Mouse (Mus musculus) urinary bladder, adult 2 months (tissue): Measurements from ENCODE around the gene Vmn2r22. TPM values are rescaled to one million over a fixed set of nuclear protein-coding genes. Genes with fewer than 3 reads are reported as not detected.
"Not testable (repeated sequence)": the region's sequence is repeated elsewhere in the genome, so short reads cannot be mapped to it uniquely, and the experiment has no call there.

Experiments used
- DNase-seq: peaks from one replicate; pipeline ENCODE4 v3.0.0; 2022; ENCODE audit warnings: low spot score
- polyA plus RNA-seq: library from polyadenylated mRNA; depleted of rRNA; stranded (reverse); fragments of >200 nt; gene quantifications from 2 replicates; pipeline ENCODE4 v1.2.3, GENCODE M21; 2012; rRNA removed

Vmn2r22 gene
- polyA plus RNA-seq: not detected in 2 replicates

GRCm38 (mm10) chr6:123650625-123651024, at the start of gene Vmn2r22:
TSS of gene Vmn2r22 (minus strand) at chr6:123650725.
- not testable (repeated sequence) for DNase-seq

GRCm38 (mm10) chr6:123697213-123697612, 46.7 kb upstream of the Vmn2r22 start:
- no peak for DNase-seq

- not testable (repeated sequence) for DNase-seq
These were observed 46.1 kb upstream of the Vmn2r22 start for GRCm38 (mm10) chr6:123696639-123697038.

- no peak for DNase-seq
These were observed 6.5 kb upstream of the Vmn2r22 start for GRCm38 (mm10) chr6:123657040-123657439.

GRCm38 (mm10) chr6:123639394-123639793, 11.1 kb downstream of the Vmn2r22 start:
- DNase-seq: not testable (repeated sequence)

- DNase-seq: not testable (repeated sequence)
These were observed 26.7 kb downstream of the Vmn2r22 start for GRCm38 (mm10) chr6:123623784-123624183.

GRCm38 (mm10) chr6:123588368-123588767, 62.2 kb downstream of the Vmn2r22 start:
- not testable (repeated sequence) for DNase-seq

GRCm38 (mm10) chr6:123587796-123588328, 62.7 kb downstream of the Vmn2r22 start:
- not testable (repeated sequence) for DNase-seq

- not testable (repeated sequence) for DNase-seq
These were observed 66.5 kb downstream of the Vmn2r22 start for GRCm38 (mm10) chr6:123583988-123584387.

GRCm38 (mm10) chr6:123574698-123575097, 75.8 kb downstream of the Vmn2r22 start:
- DNase-seq: not testable (repeated sequence)

Other genes starting within 250 kb of the Vmn2r22 start
- gene Vmn2r20, start 232.6 kb downstream of the Vmn2r22 start, polyA plus RNA-seq: not detected in 2 replicates
- not detected in 2 replicates for gene Vmn2r21, start 117.3 kb downstream of the Vmn2r22 start, polyA plus RNA-seq
- gene Vmn2r23, start 51.9 kb upstream of the Vmn2r22 start, polyA plus RNA-seq: not detected in 2 replicates
- not detected in 2 replicates for gene Vmn2r24, start 128.2 kb upstream of the Vmn2r22 start, polyA plus RNA-seq
- not detected in 2 replicates for gene Vmn2r25, start 202.7 kb upstream of the Vmn2r22 start, polyA plus RNA-seq